Mouse (Mus musculus): ENCODE results near the gene Sulf2.

Gene Sulf2

DNA sequence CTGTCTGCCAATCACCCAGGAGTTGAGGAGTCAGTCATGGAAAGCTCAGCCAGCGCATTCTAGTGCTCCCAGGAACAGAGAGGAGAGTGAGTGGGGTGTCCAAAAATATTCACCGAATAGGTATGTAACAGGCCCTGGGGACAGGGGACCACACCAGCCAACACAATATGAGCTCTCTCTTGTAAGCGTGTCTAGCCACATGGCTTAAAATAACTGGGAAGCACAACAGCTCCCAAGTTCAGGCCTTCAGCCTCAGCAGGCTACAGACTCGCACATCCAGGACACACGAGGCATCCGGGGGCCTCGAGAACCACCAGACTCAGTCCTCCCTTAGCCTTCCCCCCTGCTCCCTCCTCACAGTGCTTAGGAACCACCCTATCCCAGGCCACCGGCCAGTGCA, 6.0 kb downstream of the Sulf2 start:
- DNase-seq (ENCODE audit: low spot score), result no peak

DNA sequence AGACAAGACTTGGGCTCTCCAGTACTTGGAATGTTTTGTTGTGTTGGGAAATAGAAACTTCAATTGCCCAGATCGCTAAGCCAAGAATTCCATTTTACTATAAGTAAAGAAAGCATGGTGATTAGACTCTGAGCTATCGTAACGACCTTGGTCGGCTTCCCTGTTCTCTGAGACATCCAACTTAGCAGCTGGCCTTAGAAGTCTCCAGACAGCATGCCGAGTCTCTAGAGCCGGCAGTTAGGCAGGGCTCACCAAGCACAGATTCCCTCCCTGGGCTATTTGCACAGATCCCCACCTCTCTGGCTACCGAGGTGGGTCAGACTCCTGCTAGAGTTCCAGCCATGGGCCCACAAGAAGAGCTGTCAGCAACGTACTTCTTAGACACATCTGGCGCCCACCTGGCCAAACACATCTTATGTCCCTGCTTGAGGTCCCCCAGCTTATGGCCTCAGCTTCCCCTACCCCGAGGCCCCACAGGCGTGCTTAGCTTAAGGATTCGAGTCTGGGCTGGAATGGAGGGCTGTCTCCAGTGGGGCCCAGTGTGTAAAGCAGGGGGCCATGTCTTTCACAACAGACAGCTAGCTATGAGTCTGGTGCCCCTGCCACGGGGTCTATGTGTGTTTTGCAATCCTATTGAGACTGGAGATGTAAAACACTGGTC, 6.7 kb downstream of the Sulf2 start:
- peak; percentile 66 for DNase-seq (ENCODE audit: low spot score)

DNA sequence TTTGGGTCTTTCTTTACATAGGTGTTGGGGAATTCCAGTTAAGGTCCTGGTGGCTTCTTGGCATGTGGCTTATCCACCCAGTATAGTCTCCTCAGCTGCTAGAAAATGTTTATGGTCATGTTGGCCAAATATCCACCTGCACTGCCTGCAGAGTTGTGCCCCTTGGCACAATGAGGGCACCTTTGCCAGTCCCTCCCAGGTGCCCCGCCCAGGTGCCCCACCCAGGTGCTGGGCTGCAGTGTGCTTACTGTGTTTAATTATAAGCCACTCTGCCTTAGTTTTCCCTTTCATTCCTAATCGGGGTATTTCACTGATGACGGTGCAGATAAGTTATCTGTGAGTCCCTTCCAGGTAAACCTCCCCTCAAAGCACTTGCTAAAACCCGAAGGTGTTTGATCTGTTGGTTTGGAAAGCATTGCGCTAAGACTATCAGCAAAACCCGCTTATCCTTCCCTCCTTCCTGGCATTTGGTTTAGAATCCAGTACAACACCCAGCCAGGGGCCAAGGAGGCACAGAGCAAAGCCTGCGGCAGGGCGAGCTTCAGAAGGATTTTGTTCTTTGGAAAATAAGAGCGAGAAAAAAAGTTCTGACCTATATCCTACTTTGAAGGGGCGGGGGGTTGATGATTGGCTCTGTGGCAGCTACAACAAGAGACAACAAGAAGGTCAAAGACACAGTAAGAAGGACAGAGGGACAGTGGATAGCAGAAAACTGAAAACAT, 7.4 kb downstream of the Sulf2 start:
- peak; percentile 49 for DNase-seq (ENCODE audit: low spot score)

DNA sequence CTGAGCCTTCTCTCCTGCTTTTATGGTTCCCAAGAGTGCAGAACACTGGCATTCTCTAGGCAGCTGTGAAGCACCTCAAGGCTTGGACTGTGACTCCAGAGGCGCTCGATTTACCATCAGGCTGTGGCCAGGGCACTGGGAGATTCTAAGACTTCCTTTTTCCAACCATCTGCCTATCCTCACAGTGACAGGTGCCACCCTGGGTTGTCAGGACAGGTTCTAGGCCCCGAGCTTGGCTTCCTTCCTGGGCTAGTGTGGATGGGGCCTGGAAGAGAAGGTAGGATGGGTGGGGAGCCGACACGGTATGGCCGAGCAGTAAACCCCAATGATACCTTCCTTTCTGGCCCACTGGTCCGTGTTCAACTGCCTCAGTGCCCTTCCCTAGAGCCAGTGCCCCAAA, 9.0 kb downstream of the Sulf2 start:
- no peak for DNase-seq (ENCODE audit: low spot score)

DNA sequence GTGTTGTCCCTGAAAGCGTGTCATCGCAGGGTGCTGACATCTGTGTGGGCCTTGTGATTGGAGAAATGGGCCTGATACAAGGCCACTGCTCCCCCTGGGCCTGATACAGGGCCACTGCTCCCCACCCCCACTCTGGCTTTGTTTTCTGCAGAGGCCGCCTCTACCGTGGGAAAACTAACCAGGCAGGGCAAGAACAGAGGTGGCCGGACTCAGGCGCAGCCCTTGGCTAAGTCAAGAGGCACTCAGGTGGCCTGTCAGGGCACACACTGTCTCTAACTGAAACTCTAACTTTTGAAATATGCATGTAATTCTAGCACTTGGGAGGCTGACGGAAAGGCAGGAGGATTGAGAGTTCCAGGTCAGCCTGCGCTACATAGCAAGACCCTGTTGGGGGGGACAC, 10.4 kb downstream of the Sulf2 start:
- DNase-seq (ENCODE audit: low spot score), result peak; percentile 43

- DNase-seq (ENCODE audit: low spot score), result no peak
Observed at GRCm38 (mm10) chr2:166143871-166144270, 11.6 kb downstream of the Sulf2 start.

DNA sequence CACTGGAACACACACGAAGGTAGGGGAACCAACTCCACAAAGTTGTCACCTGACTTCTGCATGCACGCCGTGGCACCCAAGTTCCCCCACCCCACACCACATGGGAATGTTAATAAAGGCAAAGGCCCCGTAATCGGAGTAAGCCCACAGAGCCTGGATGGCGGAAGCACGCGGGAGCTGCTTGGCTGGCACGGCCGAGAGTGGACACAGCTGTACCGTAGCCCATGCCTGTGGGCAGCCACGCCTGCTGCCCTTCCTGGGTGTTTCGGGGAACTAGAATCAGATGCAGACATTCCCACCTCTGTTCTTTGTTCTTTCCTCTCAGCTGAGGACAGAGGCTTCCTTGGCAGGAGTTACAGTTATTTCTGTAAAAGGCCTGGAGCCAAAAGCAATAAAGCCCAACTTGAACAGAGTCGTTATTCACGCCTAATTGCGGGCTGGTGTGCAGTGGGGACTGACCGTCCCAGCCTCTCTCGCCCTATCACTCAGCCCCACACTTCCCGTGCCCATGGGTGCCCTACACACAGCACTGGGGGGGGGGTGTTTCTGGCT, 12.8 kb downstream of the Sulf2 start:
- no peak for DNase-seq (ENCODE audit: low spot score)

GRCm38 (mm10) chr2:166141910-166142309, 13.6 kb downstream of the Sulf2 start:
- DNase-seq (ENCODE audit: low spot score), result no peak

DNA sequence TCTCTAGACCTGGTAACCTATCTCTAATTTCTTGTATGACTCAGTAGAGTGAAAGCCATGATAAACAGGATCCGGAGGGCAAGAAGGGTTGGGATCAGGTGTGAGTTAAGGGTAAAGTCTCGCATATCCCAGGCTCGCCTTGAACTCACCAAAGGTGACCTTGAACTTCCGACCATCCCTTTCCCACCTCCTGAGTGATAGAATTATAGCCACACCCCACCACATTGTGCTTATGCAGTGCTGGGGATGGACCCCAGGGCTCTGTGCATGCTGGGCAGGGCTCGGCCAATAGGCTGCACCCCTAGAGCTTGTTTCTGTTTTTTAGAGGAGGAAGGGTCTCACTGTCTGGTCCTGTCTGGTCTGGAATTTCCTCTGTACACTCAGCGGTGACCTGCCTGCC, 14.4 kb downstream of the Sulf2 start:
- DNase-seq (ENCODE audit: low spot score), result no peak

GRCm38 (mm10) chr2:166140427-166140826, 15.0 kb downstream of the Sulf2 start:
- peak; percentile 86 for DNase-seq (ENCODE audit: low spot score)

DNA sequence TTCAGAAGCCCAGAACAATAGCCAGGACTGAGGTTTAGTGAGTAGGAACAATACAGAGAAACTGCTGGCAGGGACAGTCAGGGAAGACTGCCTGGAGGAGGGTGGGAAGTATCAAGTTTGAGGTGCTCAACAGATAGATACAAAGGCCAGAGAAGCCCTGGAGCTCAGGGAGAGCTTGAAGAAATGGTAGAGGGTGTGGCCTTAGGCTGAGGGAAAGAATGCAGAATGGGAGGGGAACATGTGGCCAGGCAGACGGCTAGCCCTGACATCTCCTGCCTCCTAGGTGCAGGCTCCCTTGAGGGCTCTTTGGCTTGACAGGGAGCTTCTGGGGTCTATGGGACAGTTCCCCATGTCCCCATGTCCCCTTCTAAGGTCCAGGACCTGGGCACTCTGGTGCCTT, 17.2 kb downstream of the Sulf2 start:
- DNase-seq (ENCODE audit: low spot score), result no peak

- DNase-seq (ENCODE audit: low spot score), result no peak
Observed at GRCm38 (mm10) chr2:166137467-166137866, 18.0 kb downstream of the Sulf2 start.

DNA sequence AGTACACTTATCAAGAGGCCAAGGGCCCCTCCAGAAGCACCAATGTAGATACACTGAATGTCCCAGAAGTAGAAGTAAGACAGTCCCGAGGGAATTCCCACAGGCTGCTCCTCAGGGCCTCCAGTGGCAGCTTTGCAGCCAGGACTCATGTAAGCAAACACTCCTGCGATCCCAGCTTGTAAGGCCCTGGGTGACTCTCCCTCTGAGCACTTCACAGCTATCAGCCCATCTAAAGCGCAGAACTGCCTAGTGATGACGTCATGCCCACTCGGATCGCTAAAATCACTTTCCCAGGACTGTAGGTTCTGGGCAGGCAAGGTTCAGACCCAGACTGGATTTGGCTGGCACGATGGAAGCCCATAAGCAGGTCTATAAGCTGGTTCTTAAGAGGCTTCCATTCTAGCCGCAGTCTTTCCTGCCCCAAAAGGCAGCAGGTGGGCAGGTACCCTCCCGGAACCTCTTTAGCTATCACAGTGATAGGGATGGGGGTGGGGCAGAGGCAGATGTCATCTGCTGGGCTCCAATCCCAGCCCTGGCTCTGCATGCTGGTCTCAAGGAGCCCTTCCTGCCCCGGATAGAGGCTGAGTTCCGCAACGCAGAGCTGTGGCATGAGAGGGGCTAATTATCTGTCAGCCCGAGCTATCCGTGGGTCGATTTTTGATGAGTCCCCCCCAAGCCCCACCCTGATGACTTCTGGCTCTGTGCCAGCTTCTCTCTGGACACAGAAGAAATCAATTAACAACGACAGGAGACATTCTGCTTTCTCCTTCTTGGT, 19.6 kb downstream of the Sulf2 start:
- no peak for DNase-seq (ENCODE audit: low spot score)

DNA sequence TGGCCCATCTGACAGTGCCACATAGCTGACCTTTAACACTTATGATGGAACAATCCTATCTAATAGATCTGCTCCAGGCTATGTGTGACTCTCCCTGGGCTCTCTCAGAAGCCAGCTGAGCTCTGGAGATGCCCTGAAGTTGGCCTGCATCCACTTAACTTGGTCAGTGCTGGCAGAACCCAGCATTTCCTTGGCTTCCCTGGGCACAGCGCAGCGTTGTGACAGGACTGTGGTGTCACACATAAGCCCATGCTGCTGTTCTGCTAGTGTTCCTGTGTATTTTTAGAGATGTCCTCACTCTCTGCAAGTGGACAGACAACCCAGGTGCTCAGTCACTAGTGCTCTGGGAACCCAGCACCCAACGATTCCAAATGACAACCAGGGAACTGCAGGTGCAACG, 26.7 kb downstream of the Sulf2 start:
- no peak for DNase-seq (ENCODE audit: low spot score)

DNA sequence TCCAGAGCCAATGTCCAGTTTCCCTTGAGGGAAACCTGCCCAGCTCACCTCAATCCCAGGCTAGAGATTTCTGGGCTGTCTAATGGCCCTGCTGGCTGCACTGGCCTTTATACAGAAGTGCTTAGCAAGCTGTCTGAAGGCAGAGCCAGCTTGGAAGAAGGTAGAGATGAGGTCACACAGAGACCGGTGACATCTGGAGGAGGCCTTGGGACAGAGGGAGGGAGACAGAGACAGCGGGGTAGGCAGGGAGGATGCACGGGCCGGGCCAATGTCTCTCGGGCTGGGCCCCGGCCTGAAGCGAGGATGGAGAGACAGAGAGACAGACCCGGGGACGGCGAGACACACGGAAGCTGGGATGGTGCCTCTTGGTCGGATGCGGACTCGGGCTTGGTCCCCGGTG, 27.4 kb downstream of the Sulf2 start:
- no peak for DNase-seq (ENCODE audit: low spot score)

DNA sequence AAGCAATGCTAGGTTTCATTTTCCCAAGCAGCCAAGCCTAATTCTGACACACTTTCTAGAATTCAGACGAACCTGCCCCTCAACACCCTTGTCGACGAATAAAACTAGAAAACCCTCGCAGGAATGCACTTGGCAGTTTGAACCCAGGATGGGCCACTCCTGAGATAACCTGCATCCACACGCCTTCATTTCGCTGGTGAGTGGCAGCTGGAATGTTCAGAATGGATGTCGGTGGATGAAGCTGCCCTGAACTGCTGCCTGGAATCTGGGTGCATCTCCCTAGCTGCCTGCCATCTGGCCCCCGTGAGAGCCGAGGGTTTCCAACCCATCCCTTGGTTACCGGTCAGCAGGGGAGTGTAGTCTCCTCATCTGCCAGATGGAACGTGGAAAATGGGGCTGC, 29.1 kb downstream of the Sulf2 start:
- DNase-seq (ENCODE audit: low spot score), result no peak

GRCm38 (mm10) chr2:166125492-166126252, 29.8 kb downstream of the Sulf2 start:
- DNase-seq (ENCODE audit: low spot score), result no peak

- no peak for DNase-seq (ENCODE audit: low spot score)
Observed at GRCm38 (mm10) chr2:166125033-166125432, 30.4 kb downstream of the Sulf2 start.

GRCm38 (mm10) chr2:166122781-166123180, 32.7 kb downstream of the Sulf2 start:
- DNase-seq (ENCODE audit: low spot score), result peak; percentile 94

DNA sequence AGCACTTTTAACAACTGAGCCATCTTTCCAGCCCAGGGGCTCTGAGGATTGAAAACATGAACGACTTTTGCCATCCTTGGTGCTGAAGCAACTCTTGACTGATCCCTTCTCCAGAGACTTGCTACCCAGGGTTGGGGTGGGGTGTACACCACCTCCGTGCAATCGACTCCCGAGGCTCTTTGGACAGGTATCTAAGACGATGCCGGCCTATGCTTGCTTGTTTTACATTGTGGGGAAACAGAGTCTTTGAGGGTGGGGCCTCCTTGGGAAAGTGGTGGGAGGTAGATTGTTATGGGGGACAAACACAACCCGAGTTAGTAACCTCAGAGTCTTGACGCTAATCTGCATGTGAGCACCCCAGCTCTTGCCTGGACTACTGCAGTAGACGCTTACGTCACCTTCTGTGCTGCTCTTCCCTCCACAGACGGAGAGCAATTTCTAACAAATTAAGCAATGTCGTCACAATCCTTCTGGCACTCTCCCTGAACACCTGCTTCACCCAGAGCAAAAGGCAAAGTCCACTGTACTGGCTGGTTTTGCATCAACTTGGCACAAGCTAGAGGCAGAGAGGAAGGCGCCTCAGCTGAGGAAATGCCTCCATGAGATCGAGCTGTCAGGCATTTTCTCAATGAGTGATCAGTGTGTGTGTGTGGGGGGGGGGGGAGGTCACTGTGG, 33.6 kb downstream of the Sulf2 start:
- DNase-seq (ENCODE audit: low spot score), result no peak

DNA sequence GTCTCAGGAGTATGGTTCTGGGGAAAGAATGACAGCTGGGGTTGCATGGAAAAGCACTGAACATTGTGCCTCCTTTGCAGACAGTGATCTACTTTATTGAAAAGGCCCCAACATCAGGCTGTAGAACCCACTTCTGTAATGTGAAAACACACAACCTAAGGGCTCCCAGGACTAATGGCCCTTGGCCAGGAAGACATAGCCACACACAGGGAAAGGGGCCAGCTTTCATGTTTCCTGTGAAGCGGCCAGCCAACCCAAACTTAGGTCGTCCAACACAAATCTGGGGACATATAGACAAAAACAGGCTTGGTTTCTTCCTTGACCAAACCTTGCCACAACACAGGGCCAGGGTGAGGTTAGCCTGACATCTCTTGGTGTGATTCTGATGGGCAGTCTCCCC, 35.5 kb downstream of the Sulf2 start:
- no peak for DNase-seq (ENCODE audit: low spot score)

GRCm38 (mm10) chr2:166116704-166117103, 38.8 kb downstream of the Sulf2 start:
- no peak for DNase-seq (ENCODE audit: low spot score)

Measured in ovary, adult 18-20 months (tissue).